Mouse (Mus musculus) lung, postnatal 0 days (tissue): Measurements from ENCODE around the gene Elk4. TPM values are rescaled to one million over a fixed set of nuclear protein-coding genes. Genes with fewer than 3 reads are reported as not detected.

Experiments
- ATAC-seq: fragments of 200-750 bp; cut with Nextera tagmentation; 2 replicates; pipeline ENCODE4 v1.8.0; 2017; ENCODE audit warnings: moderate library complexity
- DNase-seq: peaks from one replicate; pipeline ENCODE4 v3.0.0-alpha.2; 2016; ENCODE audit warnings: low spot score
- H3K27ac ChIP-seq: fragments of 300-500 bp; sonication (generic); 2 replicates; pipeline ENCODE4 v1.5.1; 2014; ENCODE audit warnings: antibody characterized with exemption, mild to moderate bottlenecking, low read length, mixed read lengths
- H3K27me3 ChIP-seq: fragments of 300-500 bp; sonication (generic); replicated peaks from 2 replicates; pipeline ENCODE4 v1.6.1; 2014; ENCODE audit warnings: low read length, mixed read lengths; ENCODE audit not compliant: insufficient read depth
- H3K36me3 ChIP-seq: fragments of 300-500 bp; sonication (generic); 2 replicates; pipeline ENCODE4 v1.6.1; 2014; ENCODE audit warnings: low read length, mixed read lengths; ENCODE audit not compliant: insufficient read depth
- H3K4me1 ChIP-seq: fragments of 300-500 bp; sonication (generic); 2 replicates; pipeline ENCODE4 v1.6.1; 2014; ENCODE audit warnings: antibody characterized with exemption, low read depth, low read length, mixed read lengths; ENCODE audit not compliant: insufficient read depth
- H3K4me2 ChIP-seq: fragments of 300-500 bp; sonication (generic); replicated peaks from 2 replicates; pipeline ENCODE4 v1.6.1; 2014; ENCODE audit warnings: low read depth, mild to moderate bottlenecking, low read length, moderate library complexity, mixed read lengths
- H3K4me3 ChIP-seq: fragments of 300-500 bp; sonication (generic); 2 replicates; pipeline ENCODE4 v1.5.1; 2014; ENCODE audit warnings: low read depth, low read length
- H3K9ac ChIP-seq: fragments of 300-500 bp; sonication (generic); replicated peaks from 2 replicates; pipeline ENCODE4 v1.6.1; 2014; ENCODE audit warnings: low read depth, mild to moderate bottlenecking
- H3K9me3 ChIP-seq: fragments of 300-500 bp; sonication (generic); 2 replicates; pipeline ENCODE4 v1.6.1; 2016; ENCODE audit warnings: low read length, mixed read lengths
- CTCF ChIP-seq: IDR thresholded peaks from 2 replicates; pipeline ENCODE4 v1.5.1; 2016; ENCODE audit warnings: antibody characterized with exemption, mild to moderate bottlenecking
- EP300 ChIP-seq: IDR thresholded peaks from 2 replicates; pipeline ENCODE4 v1.6.1; 2016; ENCODE audit warnings: antibody characterized with exemption, mild to moderate bottlenecking, control low read depth
- whole genome bisulfite sequencing: fragments of 180-500 bp; shearing (Covaris S2); extraction: QIAGEN DNeasy Blood & Tissue Kit; methylation state at CpG from one replicate; pipeline ENCODE4 v1.1.7; 2014; 5-methylcytosine and 5-hydroxymethylcytosine counted together
- polyA plus RNA-seq: library from polyadenylated mRNA; unstranded; fragments of >200 nt; fragmentation: Nextera tagmentation; extraction: Ambion mirVana; gene quantifications from 2 replicates; pipeline ENCODE4 v1.2.1, GENCODE M21; 2015

The Elk4 gene
- polyA plus RNA-seq, 1 experiment from 2014 or later: 26.3 TPM

DNA sequence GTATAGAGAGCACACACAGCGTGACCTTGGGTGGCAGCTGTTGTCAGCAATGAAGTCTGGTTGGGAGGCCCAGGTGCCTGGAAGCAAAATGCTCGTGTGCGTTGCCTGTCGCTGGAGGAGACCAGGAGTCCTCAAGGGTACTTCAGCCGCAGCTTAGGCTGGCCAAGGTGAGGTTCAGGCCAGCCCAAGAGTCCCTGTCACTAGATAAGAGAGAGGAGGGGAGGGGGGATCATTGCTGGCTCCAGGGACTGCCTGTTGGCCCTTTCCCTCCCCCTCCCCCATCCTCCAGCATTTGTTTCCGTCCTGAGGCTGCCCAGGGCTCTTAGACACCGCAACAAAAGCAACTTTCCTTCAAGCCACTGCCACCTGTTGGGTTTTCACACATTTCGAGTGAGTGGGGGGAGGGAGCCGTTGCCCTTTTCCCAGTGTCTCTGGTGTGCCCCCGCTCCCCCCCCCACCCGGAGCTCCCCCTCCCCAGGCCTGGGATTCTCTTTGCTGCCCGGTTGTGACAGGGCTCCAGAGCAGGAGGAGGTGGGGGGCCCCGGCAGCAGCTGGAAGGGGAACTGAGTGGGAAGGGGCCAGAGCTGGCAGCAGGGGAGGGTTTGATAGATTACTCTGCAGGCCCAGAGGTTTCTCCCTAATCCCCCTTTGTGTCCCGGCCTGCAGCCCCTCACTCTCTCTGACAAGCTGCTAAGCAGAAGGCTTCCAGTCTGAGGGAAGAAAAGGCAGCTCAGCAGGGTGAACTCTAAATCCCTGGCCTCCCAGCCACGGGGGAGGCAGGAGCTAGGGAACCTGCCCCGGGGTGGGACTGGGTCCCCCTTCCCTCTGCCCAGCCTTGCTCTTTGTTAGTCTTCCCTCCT is 36.5 kb upstream of the Elk4 start:
- Histone ChIP-seq H3K27ac (peak overlapping the region; percentile 38; the same call in 1 of the 2 replicates), H3K9ac (no peak overlapping the region), H3K4me2 (no peak overlapping the region), H3K27me3 (no peaks in the 10 kb centered on the region), H3K36me3 (no peaks in the 10 kb centered on the region), H3K4me1 (peaks cover 4% of the 10 kb centered on the region; the same call in 1 of the 2 replicates), H3K9me3 (no peaks in the 10 kb centered on the region), H3K4me3 (no peak overlapping the region)
- DNase-seq: peak; percentile 55
- ATAC-seq: peak; percentile 69
- TF ChIP-seq CTCF (no peak), EP300 (no peak)
- WGBS: 18% methylated on average over 16 of the region's 16 CpGs

DNA sequence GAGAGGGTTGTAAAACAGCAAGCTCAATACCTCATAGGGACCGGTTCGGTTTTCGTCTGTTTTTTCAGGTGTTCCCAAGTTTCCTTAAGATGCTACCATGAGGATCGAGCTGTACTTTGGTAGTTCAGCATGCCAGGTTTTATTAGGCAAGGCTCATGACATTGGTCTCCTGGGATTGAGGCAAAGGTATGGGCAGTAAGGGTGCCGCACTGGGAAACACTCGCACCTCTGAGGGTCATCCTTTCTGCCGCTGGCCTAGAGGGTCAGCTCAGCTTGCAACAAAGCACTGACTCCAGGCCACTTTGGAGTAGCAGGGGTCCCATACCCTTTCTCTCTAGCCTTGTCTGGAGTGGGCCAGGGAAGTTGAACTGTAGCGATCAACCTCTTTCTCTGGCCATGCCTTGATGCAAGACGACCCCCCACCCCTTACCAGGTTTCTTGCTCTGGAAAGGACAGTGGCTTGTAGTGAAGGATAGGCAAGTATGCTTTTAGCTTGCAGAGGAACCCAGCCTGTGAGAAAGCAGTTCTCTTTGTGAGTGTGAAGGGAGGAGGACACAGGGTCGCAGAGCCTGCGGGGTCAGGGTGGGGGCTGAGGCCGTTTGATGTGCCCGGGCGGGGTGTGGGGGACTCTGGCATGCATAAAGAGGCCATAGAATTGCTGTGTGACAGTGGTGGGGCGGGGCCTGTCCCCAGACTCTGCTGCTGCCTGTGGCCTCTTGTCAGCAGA is 35.5 kb upstream of the Elk4 start:
- Histone ChIP-seq H3K9me3 (no peaks in the 10 kb centered on the region), H3K4me2 (no peak overlapping the region), H3K27ac (no peak overlapping the region), H3K27me3 (no peaks in the 10 kb centered on the region), H3K36me3 (no peaks in the 10 kb centered on the region), H3K4me1 (peaks cover 4% of the 10 kb centered on the region; the same call in 1 of the 2 replicates), H3K9ac (no peak overlapping the region), H3K4me3 (no peak overlapping the region)
- DNase-seq (no peak), ATAC-seq (no peak)
- TF ChIP-seq CTCF: no peak
- TF ChIP-seq EP300: no peak
- 39% methylated on average over 15 of the region's 15 CpGs for WGBS

DNA sequence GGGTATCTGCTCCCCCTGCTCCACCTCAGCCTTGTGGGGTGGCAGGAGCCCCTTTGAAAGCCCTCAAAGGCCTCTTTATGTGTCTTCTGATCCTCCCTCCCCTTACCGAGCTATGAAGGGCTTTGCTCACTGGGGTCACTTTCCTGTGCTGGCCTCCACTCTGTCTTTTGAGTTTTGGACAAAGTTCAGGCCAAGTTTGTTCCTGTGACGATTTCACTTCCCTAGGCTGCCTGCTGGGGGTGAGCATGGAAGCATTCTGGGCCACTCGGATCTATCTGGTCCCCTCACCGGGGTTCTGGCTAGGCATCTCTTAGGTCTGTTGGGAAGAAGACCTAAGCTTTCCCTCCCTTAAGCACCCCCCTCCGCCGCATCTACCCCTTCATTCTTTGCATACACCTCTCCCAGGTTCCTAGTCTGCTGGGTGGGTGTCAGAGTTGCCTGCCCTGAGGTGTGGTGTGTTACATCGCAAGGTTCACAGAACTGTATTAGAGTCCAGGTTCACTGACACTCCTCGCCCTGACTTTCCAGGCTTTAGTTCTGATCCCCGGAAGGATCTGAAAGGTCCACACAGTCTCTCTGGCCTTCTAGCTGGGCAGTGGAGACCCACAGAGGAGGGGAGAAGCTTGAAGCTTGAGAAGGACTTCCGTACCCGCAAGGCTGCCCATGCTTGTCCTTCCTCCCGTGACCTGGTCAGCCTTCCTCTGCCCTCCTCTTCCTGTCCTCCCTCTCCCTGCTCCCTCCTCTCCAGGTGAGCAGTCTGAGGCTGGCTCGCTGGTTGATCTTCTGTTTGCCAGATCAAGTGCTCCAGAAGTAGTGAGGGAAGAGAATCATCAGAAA is 34.7 kb upstream of the Elk4 start:
- Histone ChIP-seq H3K27ac (no peak overlapping the region), H3K9me3 (no peaks in the 10 kb centered on the region), H3K9ac (no peak overlapping the region), H3K27me3 (no peaks in the 10 kb centered on the region), H3K36me3 (no peaks in the 10 kb centered on the region), H3K4me3 (no peak overlapping the region), H3K4me2 (no peak overlapping the region), H3K4me1 (peaks cover 4% of the 10 kb centered on the region; the same call in 1 of the 2 replicates)
- ATAC-seq: no peak
- no peak for TF ChIP-seq CTCF
- TF ChIP-seq EP300: no peak
- 37% methylated on average over 13 of the region's 13 CpGs for WGBS
- DNase-seq: no peak

DNA sequence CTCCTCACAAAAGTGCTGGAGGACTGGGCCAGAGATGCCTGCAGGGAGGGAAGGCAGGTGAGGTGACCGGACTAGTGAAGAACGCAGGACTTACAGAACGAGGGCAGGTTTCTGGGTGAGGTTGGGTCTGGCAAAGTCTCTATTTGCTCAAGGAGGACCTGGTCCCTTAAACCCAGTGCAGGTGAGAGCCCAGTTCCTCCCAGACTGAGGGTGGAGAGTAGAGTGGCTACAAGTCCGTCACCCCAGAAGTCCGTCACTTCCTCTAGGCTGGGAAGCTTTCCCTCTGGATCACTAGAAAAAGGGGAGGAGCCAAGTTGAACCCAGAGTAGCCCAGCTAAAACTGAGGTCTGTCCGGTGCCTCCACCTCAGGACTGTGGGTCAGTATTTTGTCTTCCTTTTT is 33.4 kb upstream of the Elk4 start:
- Histone ChIP-seq H3K4me3 (no peak overlapping the region), H3K4me2 (no peak overlapping the region), H3K27ac (0 out of 2 replicates have a peak overlapping the region, but pooled peaks have one; percentile 14), H3K9me3 (no peaks in the 10 kb centered on the region), H3K27me3 (no peaks in the 10 kb centered on the region), H3K4me1 (peaks cover 6% of the 10 kb centered on the region), H3K9ac (no peak overlapping the region), H3K36me3 (no peaks in the 10 kb centered on the region)
- TF ChIP-seq EP300 (no peak), CTCF (no peak)
- 53% methylated on average over 6 of the region's 6 CpGs for WGBS
- DNase-seq: peak; percentile 65
- ATAC-seq: peak; percentile 71

DNA sequence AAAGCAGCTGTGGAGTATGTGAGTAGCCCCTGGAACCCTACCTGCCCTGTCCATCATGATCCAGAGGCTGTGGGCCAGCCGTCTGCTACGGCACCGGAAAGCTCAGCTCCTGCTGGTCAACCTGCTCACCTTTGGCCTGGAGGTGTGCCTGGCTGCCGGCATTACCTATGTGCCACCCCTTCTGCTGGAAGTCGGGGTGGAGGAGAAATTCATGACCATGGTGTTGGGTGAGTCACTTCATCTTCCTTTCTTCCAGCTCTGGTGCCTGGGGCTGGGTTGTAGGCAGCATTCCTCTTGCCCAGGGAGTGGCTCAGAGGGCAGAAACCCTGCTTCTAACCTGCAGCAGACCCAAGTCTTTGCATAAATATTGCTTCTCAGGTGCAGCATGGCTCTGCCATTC is 30.5 kb upstream of the Elk4 start:
- peak; percentile 40 for ATAC-seq
- Histone ChIP-seq H3K4me2 (no peak overlapping the region), H3K27ac (no peak overlapping the region; the same call in 1 of the 2 replicates), H3K27me3 (no peaks in the 10 kb centered on the region), H3K9ac (no peak overlapping the region), H3K4me1 (peaks cover 8% of the 10 kb centered on the region), H3K9me3 (no peaks in the 10 kb centered on the region), H3K4me3 (no peak overlapping the region), H3K36me3 (no peaks in the 10 kb centered on the region)
- WGBS: 82% methylated on average over 5 of the region's 5 CpGs
- DNase-seq: peak; percentile 41
- TF ChIP-seq CTCF: no peak
- TF ChIP-seq EP300: no peak

DNA sequence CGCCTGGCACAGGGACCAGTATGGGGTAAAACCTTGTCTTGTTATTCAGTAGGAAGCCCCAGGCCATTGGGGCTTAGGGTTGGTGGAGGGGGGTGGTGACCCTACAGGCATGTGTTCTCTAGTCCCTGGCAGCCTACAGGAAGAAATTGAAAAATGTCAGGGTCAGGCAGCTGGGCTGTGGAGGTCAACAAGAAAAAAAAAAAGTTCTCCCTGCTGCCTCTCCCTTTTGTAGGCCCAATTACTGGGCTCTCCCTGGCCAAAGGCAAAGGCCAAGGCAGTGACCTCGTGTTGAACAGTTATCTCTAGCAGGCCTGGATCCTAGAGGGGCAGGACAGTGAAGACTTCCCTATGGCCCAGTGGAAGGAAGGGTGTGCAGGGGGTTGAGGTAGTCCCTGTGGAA is 26.9 kb upstream of the Elk4 start:
- H3K27me3 ChIP-seq: no peaks in the 10 kb centered on the region
- DNase-seq (no peak), ATAC-seq (no peak)
- no peak overlapping the region for H3K27ac ChIP-seq
- no peaks in the 10 kb centered on the region for H3K36me3 ChIP-seq
- no peak overlapping the region for H3K9ac ChIP-seq
- H3K9me3 ChIP-seq: no peaks in the 10 kb centered on the region
- no peak overlapping the region for H3K4me3 ChIP-seq
- peaks cover 5% of the 10 kb centered on the region; the same call in 1 of the 2 replicates for H3K4me1 ChIP-seq
- TF ChIP-seq CTCF (no peak), EP300 (no peak)
- no peak overlapping the region for H3K4me2 ChIP-seq
- 49% methylated on average over 2 of the region's 2 CpGs for WGBS
